Mouse (Mus musculus): Measurements from ENCODE around the gene Kat8.

Kat8 gene

DNA sequence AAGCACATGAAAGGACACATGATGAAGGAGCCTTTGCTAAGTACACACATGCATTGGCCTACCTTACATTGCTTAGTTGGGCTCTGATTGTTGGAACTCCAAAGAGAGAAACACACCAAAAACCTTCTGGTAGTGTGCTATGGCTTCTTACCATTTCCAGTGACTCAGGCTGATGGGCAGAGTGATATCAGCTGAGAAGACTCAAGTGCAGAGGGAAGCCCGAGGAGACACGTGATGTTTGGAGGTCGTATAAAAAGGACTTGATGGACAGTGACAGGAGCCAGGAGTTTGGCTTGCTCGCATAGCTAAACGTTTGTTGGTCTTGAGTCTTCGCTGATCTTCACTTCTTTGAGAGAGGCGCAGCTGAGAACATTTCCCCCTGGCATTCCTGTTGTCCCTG, 14.8 kb upstream of the Kat8 start:
- no peak for DNase-seq

DNA sequence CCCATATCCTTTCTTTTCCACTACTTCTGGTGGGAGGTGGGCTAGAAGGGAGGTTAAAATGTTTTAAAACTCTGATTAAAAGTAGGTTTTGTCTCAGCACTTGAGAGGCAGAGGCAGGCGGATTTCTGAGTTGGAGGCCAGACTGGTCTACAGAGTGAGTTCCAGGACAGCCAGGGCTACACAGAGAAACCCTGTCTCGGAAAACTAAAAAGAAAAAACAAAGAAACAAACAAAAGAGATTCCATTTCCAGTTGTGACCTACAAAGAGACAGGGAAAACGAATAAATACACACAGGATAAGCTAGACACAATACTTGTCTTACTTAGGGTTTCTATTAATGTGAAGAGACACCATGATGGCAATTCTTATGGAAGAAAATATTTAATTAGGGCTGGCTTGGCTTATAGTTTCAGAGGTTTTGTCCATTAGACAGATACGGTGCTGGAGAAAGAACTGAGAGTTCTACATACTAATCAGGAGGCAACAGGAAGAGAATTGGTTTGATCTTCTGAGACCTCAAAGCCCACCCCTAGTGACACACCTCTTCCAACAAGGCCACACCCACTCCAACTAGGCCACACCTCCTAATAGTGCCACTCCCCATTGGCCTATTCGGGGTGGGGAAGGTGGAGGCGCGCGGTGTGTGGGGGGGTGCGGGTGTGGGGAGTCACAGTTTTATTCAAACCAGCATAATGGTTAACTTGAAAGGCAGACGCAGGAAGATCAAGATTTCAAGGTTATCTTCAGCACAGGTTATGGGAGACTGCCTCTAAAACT, 13.9 kb upstream of the Kat8 start:
- DNase-seq: no peak

DNA sequence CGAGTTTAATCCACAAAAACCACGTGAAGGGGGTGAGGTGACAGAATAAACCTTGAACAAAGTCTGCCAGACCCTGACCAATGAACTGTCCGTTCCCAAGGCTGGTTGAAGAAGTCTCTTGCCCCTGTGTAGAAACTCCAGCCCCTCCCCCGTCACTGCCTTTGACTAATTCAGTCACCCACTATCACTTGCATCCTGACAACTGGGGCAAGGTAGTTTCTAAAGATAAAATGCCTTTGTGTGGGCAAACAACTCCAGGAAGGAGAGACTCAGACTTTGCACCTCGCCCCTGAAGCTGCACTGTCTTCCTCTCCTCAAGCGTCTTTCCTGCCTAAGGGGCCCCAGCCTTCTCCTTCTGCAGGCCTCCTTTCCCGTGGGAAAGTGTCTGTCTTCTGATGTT, 12.3 kb upstream of the Kat8 start:
- no peak for DNase-seq

DNA sequence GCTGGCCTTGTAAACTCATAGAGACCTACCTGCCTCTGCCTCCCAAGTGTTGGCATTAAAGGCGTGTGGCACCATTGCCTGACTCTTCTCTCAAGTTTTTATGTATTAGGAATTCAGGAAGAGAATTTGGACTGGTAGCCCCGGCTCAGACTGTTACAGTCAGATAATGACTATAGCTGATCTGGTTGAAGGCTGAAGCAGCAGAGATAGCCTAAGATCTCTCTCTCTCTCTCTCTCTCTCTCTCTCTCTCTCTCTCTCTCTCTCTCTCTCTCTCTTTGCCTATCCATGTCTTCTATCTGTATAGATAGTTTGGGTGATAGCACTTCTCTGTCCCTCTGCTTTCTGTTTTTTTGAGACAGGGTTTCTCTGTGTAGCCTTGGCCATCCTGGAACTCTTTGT, 10.5 kb upstream of the Kat8 start:
- DNase-seq: no peak

DNA sequence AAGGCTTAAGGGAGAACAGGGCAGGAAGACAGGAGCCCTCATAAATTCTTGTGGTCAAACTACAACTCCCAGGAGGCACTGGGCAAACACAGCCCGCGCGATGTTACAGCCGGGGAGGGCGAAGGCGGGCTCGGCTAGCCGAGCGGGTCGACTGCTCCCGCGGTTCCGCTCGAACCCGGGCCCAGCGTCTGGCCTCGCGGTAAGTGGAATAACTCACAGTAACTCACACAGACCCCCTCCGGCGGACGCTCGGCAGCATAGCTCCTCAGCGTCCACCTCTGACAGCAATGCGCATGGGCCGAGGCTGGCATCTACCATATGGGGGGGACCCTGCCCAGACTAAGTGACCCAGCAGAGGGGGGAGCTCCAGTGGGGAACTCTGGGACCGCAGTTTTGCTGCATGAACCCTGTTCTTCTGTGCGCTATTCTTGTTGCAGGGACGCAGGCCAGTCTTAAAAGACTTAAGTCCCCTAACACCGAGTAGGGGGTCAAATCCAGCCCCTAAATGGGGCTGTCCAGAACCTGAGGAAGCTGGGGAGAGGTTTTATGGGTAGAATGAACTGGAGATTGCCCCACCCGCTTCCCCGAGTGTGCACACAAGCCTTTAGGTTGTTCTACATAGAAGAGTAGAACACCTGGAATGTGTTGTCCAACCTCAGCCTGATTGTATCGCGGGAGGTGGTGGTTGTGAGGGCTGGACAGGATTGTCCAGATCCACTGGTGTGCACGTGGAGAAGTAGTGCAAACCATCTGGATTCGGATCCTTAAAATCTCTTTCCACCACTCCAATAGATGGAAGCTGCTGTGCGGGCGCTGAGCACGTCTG, 8.1 kb upstream of the Kat8 start, which contains the start of gene Bckdk:
Bckdk (plus strand) TSS at position 112 of the 826 bp plus-strand sequence.
- DNase-seq: peak; percentile 70 to 79

- DNase-seq: no peak
Measured at GRCm38 (mm10) chr7:127907939-127908338, 4.4 kb upstream of the Kat8 start.

GRCm38 (mm10) chr7:127908656-127909055, 3.7 kb upstream of the Kat8 start:
- no peak for DNase-seq

- DNase-seq: no peak
Measured at GRCm38 (mm10) chr7:127912938-127913337, 622 bp downstream of the Kat8 start.

- DNase-seq: no peak
Measured at GRCm38 (mm10) chr7:127915293-127915692, 3.0 kb downstream of the Kat8 start.

DNA sequence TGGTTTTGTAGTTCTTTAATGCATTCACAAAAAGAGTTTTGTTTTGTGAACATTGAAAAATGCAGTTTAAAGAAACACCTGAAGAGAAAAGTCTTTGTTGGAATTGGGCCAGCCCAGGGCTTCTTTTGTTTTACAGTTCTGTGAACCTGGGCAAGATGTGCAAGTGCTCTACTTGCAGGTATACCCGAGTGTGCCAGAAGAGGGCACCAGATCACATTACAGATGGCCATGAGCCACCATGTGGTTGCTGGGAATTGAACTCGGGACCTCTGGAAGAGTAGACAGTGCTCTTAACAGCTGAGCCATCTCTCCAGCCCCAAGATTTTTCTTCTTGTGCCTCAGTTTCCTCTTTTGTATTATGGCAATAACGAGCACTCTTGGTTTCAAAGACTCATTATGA, 5.9 kb downstream of the Kat8 start:
- DNase-seq: peak; percentile 51 to 53

- DNase-seq: no peak
Measured at GRCm38 (mm10) chr7:127919290-127919689, 7.0 kb downstream of the Kat8 start.

- DNase-seq: peak in 1 of 2 experiments; percentile 34
Measured at GRCm38 (mm10) chr7:127921516-127921915, 9.2 kb downstream of the Kat8 start.

DNA sequence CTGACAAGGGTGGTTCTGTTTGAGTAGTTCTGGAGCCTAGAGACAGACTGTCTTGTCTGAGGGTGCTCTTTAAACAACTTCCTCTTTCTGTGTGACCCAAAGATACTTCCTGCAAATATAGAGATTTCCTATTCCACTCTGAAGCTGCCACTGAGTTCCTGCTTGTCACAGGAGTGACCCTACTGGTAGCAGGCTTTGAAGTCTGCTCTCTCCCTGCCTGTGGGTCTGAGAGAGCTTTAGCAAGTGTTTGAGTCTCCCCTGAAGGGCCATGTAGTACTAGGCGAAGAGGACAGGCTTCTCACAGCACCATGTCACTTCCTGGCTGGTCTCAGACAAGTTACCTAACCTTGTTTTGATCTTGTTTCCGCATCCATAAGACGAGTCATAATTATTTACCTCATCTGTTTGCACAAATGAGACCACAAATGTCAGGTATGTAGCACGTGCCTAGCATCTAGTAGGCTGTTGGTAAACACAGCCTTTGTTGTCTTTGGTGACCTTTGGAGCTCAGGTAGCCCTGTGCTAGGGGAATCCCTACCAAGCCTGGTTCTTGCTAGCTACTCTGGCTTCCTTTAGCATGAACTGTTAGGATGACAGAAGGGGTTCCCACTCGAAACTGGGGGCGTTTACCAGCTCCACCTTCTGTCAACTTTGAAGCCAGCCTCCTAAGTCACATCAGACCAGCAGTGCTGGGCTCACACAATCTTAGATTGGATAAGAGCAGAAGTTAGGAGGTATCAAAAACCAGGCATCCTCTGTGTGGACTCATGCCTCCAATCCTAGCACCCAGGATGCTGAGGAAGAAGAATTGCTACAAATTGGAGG, 10.3 kb downstream of the Kat8 start:
- DNase-seq: no peak

DNA sequence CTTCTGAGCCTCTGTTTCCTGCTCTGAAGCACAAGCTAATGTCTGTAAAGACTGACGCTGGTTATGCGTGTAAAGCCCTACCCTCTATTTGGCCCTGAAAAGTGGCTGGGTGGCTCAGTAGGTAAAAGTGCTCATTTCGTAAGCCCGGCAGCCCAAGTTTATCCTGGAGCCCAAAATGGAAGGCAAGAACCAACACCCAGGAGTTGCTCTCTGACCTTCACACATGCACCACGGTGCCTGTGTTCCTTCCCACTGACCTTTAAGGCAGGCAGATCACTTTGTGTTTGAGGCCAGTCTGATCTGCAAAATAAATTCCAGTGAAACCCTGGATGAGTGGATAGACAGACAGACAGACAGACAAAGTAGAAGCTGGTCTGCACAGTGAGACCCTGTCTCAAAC, 11.4 kb downstream of the Kat8 start:
- DNase-seq: no peak

DNA sequence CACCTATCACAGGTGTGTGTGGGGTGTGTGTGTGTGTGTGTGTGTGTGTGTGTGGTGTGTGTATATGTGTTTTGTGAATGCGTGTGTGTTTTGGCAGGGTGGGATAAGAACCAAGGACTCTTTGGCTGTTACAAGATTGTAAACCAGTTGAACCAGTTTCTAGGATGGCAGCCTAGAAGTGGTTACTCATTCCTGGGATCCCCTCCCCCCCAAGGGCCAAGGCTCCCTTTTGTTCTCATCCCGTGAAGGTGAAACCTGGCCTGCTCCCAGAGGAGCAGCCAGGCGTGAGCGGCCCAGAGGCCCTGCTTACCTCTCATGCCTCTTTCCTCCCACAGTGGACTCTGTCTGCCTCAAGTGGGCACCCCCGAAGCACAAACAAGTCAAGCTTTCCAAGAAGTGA, 12.9 kb downstream of the Kat8 start:
- DNase-seq: no peak

DNA sequence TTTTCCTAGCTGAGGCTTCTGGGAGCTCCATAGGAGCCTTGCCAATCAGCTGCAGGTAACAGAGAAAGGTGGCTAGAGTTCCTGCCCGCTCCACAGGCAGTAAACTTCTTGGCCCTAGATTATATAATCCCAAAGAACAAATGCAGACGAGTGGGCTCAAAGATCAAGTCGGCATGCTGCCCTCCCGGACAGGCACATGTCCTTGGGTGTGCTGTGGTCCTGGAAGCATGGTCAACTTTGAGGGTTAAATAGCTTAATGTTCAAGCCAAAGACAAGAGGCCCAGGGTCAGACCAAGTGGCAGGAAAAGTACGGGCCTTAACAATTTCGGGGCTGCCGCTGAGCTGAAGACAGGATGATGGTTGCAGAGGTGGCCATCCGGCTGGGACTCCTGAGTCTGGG, 13.8 kb downstream of the Kat8 start:
- DNase-seq: no peak

DNA sequence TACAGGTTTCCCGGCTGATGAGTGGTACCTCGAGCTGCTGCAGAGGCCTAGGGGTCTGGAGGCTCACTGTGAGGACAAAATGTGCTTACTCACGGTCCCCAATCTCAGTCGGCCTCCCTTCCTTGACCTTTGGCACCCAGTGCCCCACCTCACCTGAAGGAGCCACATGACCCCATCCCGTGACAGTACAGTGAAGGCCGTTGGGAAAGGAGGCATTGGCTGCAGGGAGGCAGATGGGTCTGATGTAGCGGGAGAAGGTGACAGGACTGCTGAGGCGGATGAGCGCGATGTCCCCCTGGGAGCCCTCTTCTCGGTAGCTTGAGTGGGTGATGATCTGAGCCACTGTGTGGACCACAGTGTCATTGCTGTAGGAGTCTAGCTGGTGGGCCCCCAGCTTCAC, 14.5 kb downstream of the Kat8 start:
- no peak for DNase-seq

- DNase-seq: no peak
Measured at GRCm38 (mm10) chr7:127927726-127928125, 15.4 kb downstream of the Kat8 start.

GRCm38 (mm10) chr7:127928596-127928995, 16.3 kb downstream of the Kat8 start:
- DNase-seq: peak in 1 of 2 experiments; percentile 33

GRCm38 (mm10) chr7:127929923-127930322, 17.6 kb downstream of the Kat8 start, which contains the start of gene Prss8:
Gene Prss8, minus strand, starts transcription at chr7:127930104.
- DNase-seq: no peak

- DNase-seq: no peak
Measured at GRCm38 (mm10) chr7:127930636-127931035, 18.3 kb downstream of the Kat8 start.

DNA sequence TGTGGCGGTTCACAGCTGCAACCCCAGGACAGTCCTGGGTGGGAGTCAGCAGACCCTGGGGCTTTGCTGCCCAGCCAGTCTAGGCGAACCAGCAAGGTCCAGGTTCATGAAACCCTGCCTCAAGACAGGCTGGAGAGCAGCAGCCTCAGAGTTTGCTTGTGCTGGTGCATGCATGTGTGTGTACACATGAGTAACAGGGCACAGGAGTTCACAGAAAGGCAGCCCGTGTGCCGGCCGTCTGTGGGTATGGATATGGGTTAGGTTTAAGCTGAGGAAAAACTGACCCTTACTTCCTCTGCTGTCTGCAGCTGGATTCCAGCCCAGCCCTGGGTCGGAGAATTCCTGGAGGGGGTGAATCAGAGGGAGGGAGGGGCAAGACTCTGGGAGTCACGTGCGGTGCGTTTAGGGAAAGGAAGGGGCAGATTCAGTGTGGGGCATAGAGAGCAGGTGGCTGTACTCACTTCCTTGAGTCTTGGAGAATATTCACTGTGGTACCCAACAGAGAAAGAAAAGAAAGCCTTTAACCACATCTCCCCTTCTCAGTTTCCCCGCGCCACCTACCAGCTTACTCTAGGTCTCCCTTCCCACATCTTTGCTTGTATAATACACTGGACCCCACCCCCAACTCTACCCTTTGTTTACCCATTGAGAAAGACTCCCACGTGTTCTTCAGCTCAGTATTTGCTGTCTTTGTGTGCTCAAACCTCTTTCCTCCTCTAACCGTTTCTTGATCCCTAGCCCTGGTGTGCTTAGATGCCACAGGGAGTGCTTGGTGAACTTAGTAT, 19.2 kb downstream of the Kat8 start:
- DNase-seq: no peak

Data from cerebellum, postnatal 36 days (tissue).